Mouse (Mus musculus) olfactory bulb, adult 2 months (tissue): ENCODE results near the gene Olfr814.
"Not testable (repeated sequence)": the region's sequence is repeated elsewhere in the genome, so short reads cannot be mapped to it uniquely, and the experiment has no call there.

ENCODE experiments used
- CTCF ChIP-seq: fragments of 200-500 bp; IDR thresholded peaks from 2 replicates; pipeline ENCODE4 v1.5.1; 2012; ENCODE audit warnings: low read depth, mild to moderate bottlenecking, low read length, moderate library complexity; ENCODE audit not compliant: insufficient read depth
- POLR2A ChIP-seq: fragments of 200-500 bp; IDR thresholded peaks from 2 replicates; pipeline ENCODE4 v1.6.1; 2012; ENCODE audit warnings: mild to moderate bottlenecking, low read depth, low read length, moderate library complexity; ENCODE audit not compliant: insufficient read depth

- not testable (repeated sequence) for TF ChIP-seq POLR2A, CTCF
Measured at GRCm38 (mm10) chr10:129879751-129880150, at the start of gene Olfr814.
